Mouse (Mus musculus) thymus, postnatal 36 days (tissue): ENCODE measurements around the gene Olfr807.

Experiments
- DNase-seq, 2 experiments: peaks; one replicate each; pipeline ENCODE4 v3.0.0; 2022; ENCODE audit warnings: mixed read lengths in 2 of 2

Olfr807 gene

DNA sequence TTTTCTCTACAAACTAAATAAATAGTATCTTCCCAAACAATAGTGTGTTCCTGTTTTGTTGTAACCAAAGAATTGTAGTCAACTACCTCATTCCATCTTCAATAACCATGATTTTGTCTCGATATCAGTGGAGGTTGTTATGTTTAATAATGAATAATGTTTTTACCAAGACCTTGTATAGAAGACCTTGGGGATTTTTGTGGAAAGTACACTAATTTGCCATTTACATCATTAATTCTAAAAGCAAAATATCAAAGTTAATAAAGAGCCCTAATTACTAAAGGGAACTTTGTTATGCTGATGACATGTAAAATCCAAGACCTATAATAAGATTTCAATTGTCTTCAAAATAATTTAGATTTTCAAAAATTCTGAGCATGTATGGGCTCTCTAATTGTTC, at the start of gene Olfr807:
Gene Olfr807 (minus strand): TSS at position 101 of the 400 bp plus-strand sequence.
- no peak for DNase-seq

DNA sequence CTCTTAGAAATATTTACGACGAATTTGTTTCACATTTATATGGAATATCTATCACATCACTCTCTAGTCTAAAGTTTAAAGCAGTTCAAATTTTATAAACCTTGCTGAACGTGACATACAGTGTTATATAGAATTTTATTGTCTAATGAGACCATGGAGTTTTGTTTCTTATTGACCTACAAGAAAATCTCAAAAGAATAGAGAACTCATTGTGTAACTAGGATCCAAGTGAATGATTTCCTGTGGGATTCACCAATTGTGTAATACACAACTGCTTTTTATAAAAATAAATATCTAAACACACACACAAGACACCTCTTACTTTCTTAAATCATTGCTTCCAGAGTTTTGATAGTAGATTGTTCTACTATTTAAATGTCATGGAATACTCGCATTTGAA, 46.7 kb upstream of the Olfr807 start, which contains the start of gene Olfr811:
Gene Olfr811 (minus strand): TSS at position 101 of the 400 bp plus-strand sequence.
- no peak for DNase-seq

DNA sequence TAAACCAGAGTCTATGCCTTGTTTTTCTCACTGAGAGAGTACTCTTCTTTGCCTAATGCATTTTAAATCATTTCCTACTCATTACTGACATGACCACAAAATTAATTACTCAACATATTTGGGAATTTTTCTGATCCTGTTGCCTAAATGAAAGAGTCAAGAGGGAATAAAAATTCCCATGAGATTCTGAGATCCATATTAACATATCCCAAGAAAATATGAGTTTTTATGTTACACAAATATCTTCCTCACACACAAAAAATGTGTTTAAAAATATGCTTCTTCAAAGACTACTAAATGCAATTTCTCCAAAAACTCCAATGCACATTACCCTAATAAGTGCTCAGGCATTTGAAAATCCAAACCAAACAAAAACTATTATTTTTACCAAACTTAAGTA, 37.2 kb upstream of the Olfr807 start, which contains the start of gene Olfr810:
Gene Olfr810 (minus strand): TSS at position 101 of the 400 bp plus-strand sequence.
- no peak for DNase-seq

DNA sequence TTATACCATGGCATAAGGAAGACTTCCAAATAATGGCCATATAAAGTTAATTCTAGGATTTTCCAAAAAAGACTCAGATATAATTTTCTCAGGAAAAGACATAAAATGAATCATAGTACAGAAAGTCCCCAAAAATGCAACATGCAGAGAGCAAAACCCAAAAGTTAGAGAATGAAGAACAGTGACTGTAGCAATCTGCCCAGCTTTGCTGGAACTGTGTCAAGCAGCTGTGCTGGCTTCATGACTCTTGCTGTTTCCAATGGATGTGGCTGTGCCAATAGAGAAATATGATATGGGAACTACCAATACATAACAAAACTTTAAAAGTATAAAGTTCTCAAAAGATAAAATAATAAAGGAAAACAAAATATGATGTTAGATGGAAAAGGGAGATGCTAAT, 20.5 kb upstream of the Olfr807 start:
- DNase-seq = no peak

DNA sequence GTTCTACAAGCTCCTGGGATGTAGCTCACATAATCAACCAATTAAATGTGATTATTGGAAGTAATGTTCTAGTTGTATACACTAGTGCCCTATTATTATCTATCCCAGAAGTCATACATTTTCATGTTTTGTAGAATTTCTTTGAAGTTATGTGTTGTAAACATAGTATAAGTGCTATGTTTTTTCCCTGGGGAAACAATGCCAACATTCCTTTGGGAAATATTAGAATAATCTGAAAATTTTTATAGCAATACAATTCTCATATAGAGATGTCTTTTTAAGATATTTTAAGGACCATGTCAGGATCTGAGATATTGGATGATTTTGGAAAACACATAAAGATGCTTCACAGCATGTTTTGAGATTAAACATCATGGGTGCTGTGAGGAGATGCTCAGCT, 16.7 kb upstream of the Olfr807 start, which contains the start of gene Olfr809:
Gene Olfr809 (plus strand): TSS at position 301 of the 400 bp plus-strand sequence.
- DNase-seq = no peak

DNA sequence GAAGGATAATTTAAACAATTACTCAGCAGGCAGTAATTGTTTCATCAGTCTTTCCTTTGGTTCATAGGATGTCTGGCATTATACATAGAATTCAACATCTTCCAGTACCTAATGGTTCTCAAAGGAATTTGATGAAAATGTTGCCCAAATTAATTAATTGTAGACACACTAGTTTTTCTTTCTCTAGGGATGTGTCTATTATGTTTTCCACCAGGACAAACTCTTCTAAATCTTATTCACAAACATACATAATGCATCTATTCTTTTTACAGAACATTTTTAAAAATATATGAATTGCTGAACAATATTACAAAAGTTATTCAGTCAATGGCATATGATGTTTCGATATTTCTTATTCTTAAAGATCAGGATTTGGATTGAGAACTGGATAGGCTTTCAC, 7.6 kb upstream of the Olfr807 start, which contains the start of gene Olfr808:
Gene Olfr808 (plus strand): TSS at position 301 of the 400 bp plus-strand sequence.
- no peak for DNase-seq

DNA sequence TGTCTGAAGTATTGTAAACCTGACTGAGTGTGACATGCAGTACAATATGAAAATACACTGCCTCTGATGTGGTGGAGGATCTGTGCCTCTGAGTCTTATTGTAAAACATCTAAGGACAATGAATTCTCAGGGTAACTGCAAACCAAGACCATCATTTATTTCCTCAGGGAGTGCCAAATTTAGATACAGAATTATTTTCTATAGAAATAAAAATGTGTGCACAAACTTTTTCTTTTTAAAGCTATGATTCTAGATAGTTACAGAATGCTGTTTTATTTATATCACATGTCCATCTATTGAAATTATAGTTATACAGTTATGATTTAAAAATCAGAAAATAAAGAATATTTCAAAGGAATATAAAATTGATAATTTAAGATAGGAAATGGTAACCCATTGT, 15.8 kb downstream of the Olfr807 start, which contains the start of gene Olfr806:
Gene Olfr806 (minus strand): TSS at position 101 of the 400 bp plus-strand sequence.
- no peak for DNase-seq

DNA sequence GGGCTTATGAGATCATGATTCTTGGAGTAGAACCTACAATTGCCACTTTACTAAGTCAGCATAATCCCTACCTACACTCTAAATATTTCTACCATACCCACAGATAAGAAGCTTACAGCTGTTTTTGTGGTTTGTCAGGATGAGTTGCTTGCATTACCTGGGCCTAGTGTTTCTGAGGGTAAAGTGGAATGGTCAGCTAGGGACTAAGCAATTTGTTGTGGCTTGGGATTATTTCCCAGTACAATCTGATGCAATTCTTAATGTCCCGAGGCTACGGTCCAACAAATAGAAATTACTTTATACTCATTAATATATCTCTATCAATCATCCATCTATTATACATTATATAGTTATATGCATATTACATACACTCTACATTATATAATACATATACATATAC, 28.3 kb downstream of the Olfr807 start, which contains the start of gene Olfr805:
Gene Olfr805 (minus strand): TSS at position 101 of the 400 bp plus-strand sequence.
- DNase-seq = no peak
